Comparison of ENCODE assay signal across 25 mouse cellular contexts in the genomic region with DNA sequence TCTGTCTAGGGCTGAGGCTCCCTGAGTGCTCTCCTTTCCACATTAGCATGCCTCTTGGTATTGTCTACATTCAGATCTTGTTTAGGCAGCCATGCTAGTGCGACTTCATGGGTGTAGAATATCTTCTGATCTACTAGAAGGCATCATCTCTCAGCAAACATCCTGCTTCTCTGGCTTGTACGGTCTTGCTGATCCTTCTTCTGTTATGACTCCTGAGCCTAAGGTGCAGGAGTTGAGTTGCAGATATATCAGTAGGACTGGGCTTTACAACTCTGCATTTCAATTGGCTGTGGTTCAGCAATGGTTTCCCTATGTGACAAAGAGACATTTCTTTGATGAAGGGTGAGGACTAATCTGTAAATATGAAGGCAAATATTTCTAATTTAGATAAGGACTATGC.
DNase-seq lines count a peak whose midpoint lies in the region; ATAC-seq and TF ChIP-seq lines count a peak whose summit lies in the region.
"Had no signal": no experiment of that assay in that cellular context is flagged by ENCODE, and none has a peak within 500 bp of the region (broad histone marks: within the 10 kb centered on the region; RNA-seq: fewer than 3 reads in every experiment).

No protein-coding gene starts in this region.

- H3K4me3 ChIP-seq in stomach, embryonic 16.5 days (replicated peaks; ENCODE audit: low read length), result no peak overlapping the region
- no peak overlapping the region for H3K4me3 ChIP-seq in stomach, postnatal 0 days (ENCODE audit: low read depth, low read length)
- H3K4me3 ChIP-seq: embryonic facial prominence, embryonic 13.5 days; embryonic facial prominence, embryonic 15.5 days; erythroblast, embryonic 14.5 days; forebrain, embryonic 10.5 days; forebrain, embryonic 12.5 days had no signal

- TF ChIP-seq CTCF in stomach, postnatal 0 days (IDR thresholded peaks at IDR 0.05; ENCODE audit: low read depth), result no peak

- WGBS in stomach, embryonic 16.5 days, result 67% methylated on average over 2 of the region's 2 CpGs
- WGBS in stomach, postnatal 0 days, result 53% methylated on average over 2 of the region's 2 CpGs

- no peak for DNase-seq in stomach, postnatal 0 days (ENCODE audit: low spot score)
- peak; percentile 29 for DNase-seq in induced T-regulatory cell, adult 2 months (ENCODE audit: low read depth)
- peak; percentile 51 for DNase-seq in naive thymus-derived CD4-positive, alpha-beta T cell, adult 2 months (ENCODE audit: low read depth)
- DNase-seq in ovary, adult 18-20 months (ENCODE audit: low spot score), result no peak
- DNase-seq in cerebellum, postnatal 4 days (ENCODE audit: low spot score in 2 of 2), result no peak
- DNase-seq: adrenal gland, adult 8-10 months; adrenal gland, postnatal 14 days; adrenal gland, postnatal 36 days; cerebellum, adult 11-12 months; cerebellum, adult 2 months; cerebellum, adult 9-10 months; cerebellum, postnatal 10 days; cerebellum, postnatal 25 days; embryo, embryonic 11 days had no signal

- H3K9me3 ChIP-seq in stomach, embryonic 16.5 days (replicated peaks; ENCODE audit: control insufficient read depth, low read length), result no peaks in the 10 kb centered on the region
- no peaks in the 10 kb centered on the region for H3K9me3 ChIP-seq in stomach, postnatal 0 days (ENCODE audit: control insufficient read depth, low read length)
- H3K9me3 ChIP-seq: embryonic facial prominence, embryonic 13.5 days; embryonic facial prominence, embryonic 15.5 days; forebrain, embryonic 10.5 days; forebrain, embryonic 12.5 days; G1E had no signal

- no peak overlapping the region for H3K27ac ChIP-seq in stomach, embryonic 16.5 days (ENCODE audit: low read length)
- H3K27ac ChIP-seq in stomach, postnatal 0 days (replicated peaks), result no peak overlapping the region
- H3K27ac ChIP-seq: embryonic facial prominence, embryonic 13.5 days; embryonic facial prominence, embryonic 15.5 days; forebrain, embryonic 10.5 days; forebrain, embryonic 12.5 days had no signal

- H3K4me1 ChIP-seq in stomach, embryonic 16.5 days (ENCODE audit: control insufficient read depth, insufficient read depth, low read length), result no peaks in the 10 kb centered on the region
- no peaks in the 10 kb centered on the region for H3K4me1 ChIP-seq in stomach, postnatal 0 days (replicated peaks; ENCODE audit: control insufficient read depth, insufficient read depth)

- no peaks in the 10 kb centered on the region for H3K36me3 ChIP-seq in stomach, embryonic 16.5 days (ENCODE audit: control insufficient read depth, insufficient read depth, low read length)
- H3K36me3 ChIP-seq in stomach, postnatal 0 days (ENCODE audit: control insufficient read depth, insufficient read depth, low read length), result no peaks in the 10 kb centered on the region
- H3K36me3 ChIP-seq: embryonic facial prominence, embryonic 13.5 days; embryonic facial prominence, embryonic 15.5 days; forebrain, embryonic 10.5 days; forebrain, embryonic 12.5 days; G1E had no signal

- TF ChIP-seq EP300 in stomach, postnatal 0 days (optimal IDR thresholded peaks at IDR 0.05), result no peak

- H3K27me3 ChIP-seq in stomach, embryonic 16.5 days (ENCODE audit: control insufficient read depth, insufficient read depth, low read length), result no peaks in the 10 kb centered on the region
- H3K27me3 ChIP-seq in stomach, postnatal 0 days (ENCODE audit: control insufficient read depth, insufficient read depth, low read length), result no peaks in the 10 kb centered on the region
- H3K27me3 ChIP-seq: CH12.LX; embryonic facial prominence, embryonic 13.5 days; embryonic facial prominence, embryonic 15.5 days; forebrain, embryonic 12.5 days had no signal

- H3K4me2 ChIP-seq in stomach, embryonic 16.5 days (ENCODE audit: low read depth, low read length), result no peak overlapping the region
- no peak overlapping the region for H3K4me2 ChIP-seq in stomach, postnatal 0 days (replicated peaks; ENCODE audit: low read depth)
- H3K4me2 ChIP-seq: embryonic facial prominence, embryonic 13.5 days; embryonic facial prominence, embryonic 15.5 days; forebrain, embryonic 12.5 days had no signal

- H3K9ac ChIP-seq in stomach, embryonic 16.5 days (ENCODE audit: low read length), result no peak overlapping the region
- no peak overlapping the region for H3K9ac ChIP-seq in stomach, postnatal 0 days (ENCODE audit: low read length)
- H3K9ac ChIP-seq: embryonic facial prominence, embryonic 13.5 days; embryonic facial prominence, embryonic 15.5 days; forebrain, embryonic 12.5 days had no signal

- peak; percentile 29; the same call in 1 of the 2 replicates for ATAC-seq in stomach, embryonic 16.5 days (ENCODE audit: insufficient read depth, low FRiP score)
- ATAC-seq in stomach, postnatal 0 days (ENCODE audit: low FRiP score, low TSS enrichment), result no peak
- ATAC-seq: forebrain, embryonic 14.5 days; forebrain, embryonic 16.5 days; Patski had no signal

Comparison
In these comparisons a context has a peak if more than half of its experiments do, and no peak if none do; other contexts are left out.
1. DNase-seq: peak in induced T-regulatory cell, adult 2 months (single experiment) and naive thymus-derived CD4-positive, alpha-beta T cell, adult 2 months (single experiment); none in stomach, postnatal 0 days (single experiment), ovary, adult 18-20 months (single experiment) and cerebellum, postnatal 4 days (0 of 2).